Comparison of ENCODE assay signal across 8 mouse cellular contexts in genomic region chr16:85803613-85804551, GRCm38 (mm10). TPM values are rescaled to one million over a fixed set of nuclear protein-coding genes. Genes with fewer than 3 reads are reported as not detected.
DNase-seq lines count a peak whose midpoint lies in the region; ATAC-seq and TF ChIP-seq lines count a peak whose summit lies in the region.

No protein-coding gene starts in this region.

- H3K4me1 ChIP-seq in spleen, adult 2 months (ENCODE audit: control insufficient read depth, insufficient read depth, insufficient read length) = no peaks in the 10 kb centered on the region
- peaks cover 6% of the 10 kb centered on the region; the same call in 1 of the 2 replicates for H3K4me1 ChIP-seq in embryonic facial prominence, embryonic 14.5 days (ENCODE audit: control insufficient read depth, insufficient read depth, low read length)
- peaks cover 9 to 22% of the 10 kb centered on the region in 2 experiments; a peak in 3 of 4 replicates for H3K4me1 ChIP-seq in heart, embryonic 14.5 days (ENCODE audit: control insufficient read depth in 2 of 2, insufficient read depth in 2 of 2, low read length in 2 of 2)
- peaks cover 13% of the 10 kb centered on the region; the same call in 1 of the 2 replicates for H3K4me1 ChIP-seq in kidney, postnatal 0 days (replicated peaks; ENCODE audit: insufficient read depth, low read length)

- WGBS in spleen, adult 2 months = 1% methylated on average over 25 of the region's 25 CpGs
- 1% methylated on average over 22 of the region's 25 CpGs for WGBS in embryonic facial prominence, embryonic 14.5 days
- 2% methylated on average over 24 of the region's 25 CpGs for WGBS in heart, embryonic 14.5 days
- WGBS in kidney, postnatal 0 days = 2% methylated on average over 22 of the region's 25 CpGs

- no peaks in the 10 kb centered on the region for H3K9me3 ChIP-seq in embryonic facial prominence, embryonic 14.5 days (ENCODE audit: control insufficient read depth, low read length)
- H3K9me3 ChIP-seq in heart, embryonic 14.5 days (ENCODE audit: control insufficient read depth, low read length) = no peaks in the 10 kb centered on the region
- no peaks in the 10 kb centered on the region for H3K9me3 ChIP-seq in kidney, postnatal 0 days (replicated peaks; ENCODE audit: low read length)

- 0 out of 2 replicates have a peak overlapping the region, but pooled peaks have one; percentile 22 for H3K4me3 ChIP-seq in spleen, adult 2 months (ENCODE audit: extremely low read depth, insufficient read depth, insufficient read length)
- peak overlapping the region; percentile 67 for H3K4me3 ChIP-seq in embryonic facial prominence, embryonic 14.5 days (ENCODE audit: low read depth, low read length)
- peak overlapping the region; percentile 82 to 91 for H3K4me3 ChIP-seq in heart, embryonic 14.5 days (ENCODE audit: control insufficient read depth in 1 of 2, insufficient read depth in 1 of 2, low read depth in 1 of 2, low read length in 2 of 2)
- peak overlapping the region; percentile 88 for H3K4me3 ChIP-seq in kidney, postnatal 0 days (replicated peaks; ENCODE audit: low read depth, low read length)

- DNase-seq in spleen, adult 2 months (ENCODE audit: low read depth in 1 of 2, low spot score in 2 of 2) = no peak
- DNase-seq in spleen, postnatal 4 days (ENCODE audit: low spot score in 2 of 2) = no peak
- DNase-seq in embryonic facial prominence, embryonic 14.5 days (ENCODE audit: low spot score) = peak; percentile 91
- DNase-seq in kidney, postnatal 0 days (ENCODE audit: low spot score) = peak; percentile 95
- peak; percentile 94 for DNase-seq in lung, postnatal 10 days
- peak; percentile 43 for DNase-seq in right cerebral cortex, postnatal 14 days
- no peak for DNase-seq in thymus, postnatal 4 days

- peaks cover 11% of the 10 kb centered on the region for H3K27me3 ChIP-seq in spleen, adult 2 months (ENCODE audit: control insufficient read depth, insufficient read depth, low read length)
- H3K27me3 ChIP-seq in embryonic facial prominence, embryonic 14.5 days (replicated peaks; ENCODE audit: control insufficient read depth, insufficient read depth, low read length) = no peaks in the 10 kb centered on the region
- H3K27me3 ChIP-seq in heart, embryonic 14.5 days (ENCODE audit: control insufficient read depth, insufficient read depth, low read length) = no peaks in the 10 kb centered on the region
- H3K27me3 ChIP-seq in kidney, postnatal 0 days (ENCODE audit: insufficient read depth, low read length) = no peaks in the 10 kb centered on the region

- peak overlapping the region; percentile 62 for H3K27ac ChIP-seq in spleen, adult 2 months (ENCODE audit: insufficient read depth, low read length)
- peak overlapping the region; percentile 89 for H3K27ac ChIP-seq in embryonic facial prominence, embryonic 14.5 days (replicated peaks; ENCODE audit: low read depth, low read length)
- H3K27ac ChIP-seq in heart, embryonic 14.5 days (replicated peaks in 1 of 2; ENCODE audit: control insufficient read depth in 1 of 2, insufficient read depth in 1 of 2, low read depth in 2 of 2, low read length in 2 of 2) = peak overlapping the region; percentile 98 to 99
- H3K27ac ChIP-seq in kidney, postnatal 0 days = peak overlapping the region; percentile 94

- TF ChIP-seq CTCF in spleen, adult 2 months (IDR thresholded peaks at IDR 0.05; ENCODE audit: extremely low read depth, insufficient read depth, insufficient read length, insufficient replicate concordance) = no peak
- no peak for TF ChIP-seq CTCF in kidney, postnatal 0 days (IDR thresholded peaks at IDR 0.05; ENCODE audit: low read depth)

- ATAC-seq in embryonic facial prominence, embryonic 14.5 days (ENCODE audit: low read depth) = 0 out of 2 replicates have a peak, but pooled peaks have one; percentile 12
- peak; percentile 26; the same call in 1 of the 2 replicates for ATAC-seq in heart, embryonic 14.5 days (ENCODE audit: insufficient number of reproducible peaks, insufficient read depth, low FRiP score, low read depth)
- ATAC-seq in kidney, postnatal 0 days (replicated peaks; ENCODE audit: low FRiP score, low read depth) = peak; percentile 38

- peak overlapping the region; percentile 95 for H3K4me2 ChIP-seq in embryonic facial prominence, embryonic 14.5 days (ENCODE audit: low read depth, low read length)
- peak overlapping the region; percentile 80 for H3K4me2 ChIP-seq in heart, embryonic 14.5 days (ENCODE audit: low read length)
- H3K4me2 ChIP-seq in kidney, postnatal 0 days (ENCODE audit: low read length) = peak overlapping the region; percentile 75

- no peaks in the 10 kb centered on the region for H3K36me3 ChIP-seq in spleen, adult 2 months (ENCODE audit: control insufficient read depth, insufficient read depth, low read length)
- peaks cover 14% of the 10 kb centered on the region for H3K36me3 ChIP-seq in embryonic facial prominence, embryonic 14.5 days (ENCODE audit: control insufficient read depth, insufficient read depth, low read length)
- peaks cover 14% of the 10 kb centered on the region for H3K36me3 ChIP-seq in heart, embryonic 14.5 days (ENCODE audit: control insufficient read depth, insufficient read depth, low read length)
- peaks cover 2% of the 10 kb centered on the region; the same call in 1 of the 2 replicates for H3K36me3 ChIP-seq in kidney, postnatal 0 days (ENCODE audit: insufficient read depth, low read length)

- peak overlapping the region; percentile 81 for H3K9ac ChIP-seq in embryonic facial prominence, embryonic 14.5 days (ENCODE audit: low read depth, low read length)
- peak overlapping the region; percentile 99 for H3K9ac ChIP-seq in heart, embryonic 14.5 days (ENCODE audit: low read length)
- peak overlapping the region; percentile 88 for H3K9ac ChIP-seq in kidney, postnatal 0 days (ENCODE audit: low read depth, low read length)

- no peak for TF ChIP-seq POLR2A in spleen, adult 2 months (IDR thresholded peaks at IDR 0.05; ENCODE audit: low read depth, low read length)

RNA-seq across cellular contexts. Expression of gene Adamts1, which starts 1.0 kb away (rescaled TPM):
- 4.4 and 5.7 TPM in 2 replicates for polyA plus RNA-seq in spleen, adult 2 months (2012; rRNA removed)
- 39.3 and 44.7 TPM in 2 replicates for polyA plus RNA-seq in embryonic facial prominence, embryonic 14.5 days (2014; fragmentation: Nextera tagmentation; extraction: Ambion mirVana)
- 44.9 and 46.1 TPM in 2 replicates for polyA plus RNA-seq in heart, embryonic 14.5 days (2014; fragmentation: Nextera tagmentation; extraction: Ambion mirVana)
- 75.9 and 82.8 TPM in 2 replicates for polyA plus RNA-seq in kidney, postnatal 0 days (2015; fragmentation: Nextera tagmentation; extraction: Ambion mirVana)

Comparison
In these comparisons a context has a peak if more than half of its experiments do, and no peak if none do; other contexts are left out.
1. DNase-seq: peak in embryonic facial prominence, embryonic 14.5 days (single experiment), kidney, postnatal 0 days (single experiment), lung, postnatal 10 days (single experiment) and right cerebral cortex, postnatal 14 days (single experiment); none in spleen, adult 2 months (0 of 2), spleen, postnatal 4 days (0 of 2) and thymus, postnatal 4 days (single experiment).
2. H3K4me3 ChIP-seq: peak in every context shown above with its lines; median percentile 88 in kidney, postnatal 0 days; 86 in heart, embryonic 14.5 days; 67 in embryonic facial prominence, embryonic 14.5 days; 22 in spleen, adult 2 months.
3. Peak in every context shown above with its lines, with median percentiles within 50 percentile points of each other: H3K27ac ChIP-seq, ATAC-seq, H3K4me2 ChIP-seq and H3K9ac ChIP-seq.